28 mouse cellular contexts compared by ENCODE assay signal in the genomic region with DNA sequence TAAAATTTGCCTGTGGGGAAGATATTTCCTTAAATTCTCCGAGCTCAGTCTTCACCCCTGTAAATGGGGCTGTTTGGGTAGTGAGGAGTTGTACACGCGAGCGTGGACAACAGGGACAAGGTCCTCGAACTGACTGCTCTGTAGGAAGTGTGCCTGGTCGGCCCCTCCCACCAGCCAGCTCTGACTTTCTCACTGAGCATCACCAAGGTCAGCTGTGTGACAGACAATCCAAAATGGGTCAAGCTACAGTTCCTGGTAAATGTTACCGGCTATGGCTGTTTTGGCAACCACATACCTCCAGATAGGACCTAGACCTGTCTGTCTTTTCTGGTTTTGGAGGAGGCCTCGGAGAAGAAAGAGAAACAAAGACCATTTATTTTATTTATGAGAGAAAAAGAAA. TPM values are rescaled to one million over a fixed set of nuclear protein-coding genes. Genes with fewer than 3 reads are reported as not detected.
A peak's percentile ranks its signal among the peaks of the same experiment; 100 is the strongest.
DNase-seq lines count a peak whose midpoint lies in the region; ATAC-seq and TF ChIP-seq lines count a peak whose summit lies in the region.
"Had no signal": no experiment of that assay in that cellular context is flagged by ENCODE, and none has a peak within 500 bp of the region (broad histone marks: within the 10 kb centered on the region; RNA-seq: fewer than 3 reads in every experiment).

No protein-coding gene starts in this region.

- peaks cover 20% of the 10 kb centered on the region for H3K4me1 ChIP-seq in kidney, adult 2 months (ENCODE audit: control insufficient read depth, insufficient read depth, low read length)
- no peaks in the 10 kb centered on the region for H3K4me1 ChIP-seq in intestine, postnatal 0 days (replicated peaks; ENCODE audit: control insufficient read depth, insufficient read depth, low read length)
- H3K4me1 ChIP-seq: forebrain, embryonic 13.5 days had no signal

- H3K27me3 ChIP-seq in kidney, adult 2 months (replicated peaks; ENCODE audit: control insufficient read depth, insufficient read depth, low read length) = no peaks in the 10 kb centered on the region
- H3K27me3 ChIP-seq in intestine, postnatal 0 days (replicated peaks; ENCODE audit: control insufficient read depth, insufficient read depth, low read length) = no peaks in the 10 kb centered on the region
- H3K27me3 ChIP-seq: CH12.LX, Patski had no signal

- no peak overlapping the region for H3K27ac ChIP-seq in kidney, adult 2 months (ENCODE audit: insufficient read depth, low read depth, low read length)
- no peak overlapping the region for H3K27ac ChIP-seq in intestine, postnatal 0 days (ENCODE audit: low read depth, low read length)
- H3K27ac ChIP-seq: forebrain, embryonic 10.5 days; forebrain, embryonic 13.5 days had no signal

- H3K4me2 ChIP-seq in intestine, postnatal 0 days (replicated peaks; ENCODE audit: low read depth) = no peak overlapping the region
- H3K4me2 ChIP-seq: forebrain, embryonic 13.5 days; heart, embryonic 11.5 days had no signal

- no peak for TF ChIP-seq POLR2A in kidney, adult 2 months (IDR thresholded peaks at IDR 0.05; ENCODE audit: low read depth, low read length)

- no peak overlapping the region for H3K9ac ChIP-seq in intestine, postnatal 0 days (ENCODE audit: low read depth, low read length)
- H3K9ac ChIP-seq: forebrain, embryonic 13.5 days had no signal

- no peak overlapping the region for H3K4me3 ChIP-seq in kidney, adult 2 months (ENCODE audit: insufficient read depth, low read depth, low read length)
- no peak overlapping the region for H3K4me3 ChIP-seq in intestine, postnatal 0 days (ENCODE audit: low read depth, low read length)
- H3K4me3 ChIP-seq: forebrain, embryonic 10.5 days; forebrain, embryonic 13.5 days; hindbrain, embryonic 10.5 days had no signal

- ATAC-seq in intestine, postnatal 0 days = no peak
- ATAC-seq: forebrain, embryonic 13.5 days; forebrain, embryonic 16.5 days; hindbrain, postnatal 0 days; inflammation-experienced regulatory T-cells, adult 6 months; intestine, embryonic 16.5 days; Patski had no signal

- intact Hi-C loops in heart, postnatal 14 days (cut with DNase I) = no loop called here

- H3K36me3 ChIP-seq in kidney, adult 2 months (ENCODE audit: control insufficient read depth, insufficient read depth, low read length) = no peaks in the 10 kb centered on the region; the same call in 1 of the 2 replicates
- H3K36me3 ChIP-seq in intestine, postnatal 0 days (ENCODE audit: control insufficient read depth, insufficient read depth) = no peaks in the 10 kb centered on the region
- H3K36me3 ChIP-seq: forebrain, embryonic 10.5 days; G1E; hindbrain, embryonic 10.5 days had no signal

- 75% methylated on average over 8 of the region's 8 CpGs for WGBS in kidney, adult 2 months
- WGBS in intestine, postnatal 0 days = 89% methylated on average over 8 of the region's 8 CpGs

- peak; percentile 58 for DNase-seq in adrenal gland, adult 2 months
- no peak for DNase-seq in adrenal gland, postnatal 10 days
- DNase-seq in heart, adult 11 months = peak; percentile 74
- no peak for DNase-seq in heart, postnatal 14 days
- DNase-seq in kidney, adult 2 months = peak; percentile 43
- no peak for DNase-seq in kidney, postnatal 36 days
- DNase-seq: B cell, adult 2 months; cerebellum, adult 18-20 months; cerebellum, adult 9-10 months; cerebellum, postnatal 14 days; gastrocnemius, postnatal 10 days; gastrocnemius, postnatal 36 days; heart, postnatal 36 days; kidney, adult 8-10 months had no signal

- H3K9me3 ChIP-seq in intestine, postnatal 0 days (ENCODE audit: control insufficient read depth) = no peaks in the 10 kb centered on the region
- H3K9me3 ChIP-seq: forebrain, embryonic 13.5 days had no signal

- no peak for TF ChIP-seq CTCF in kidney, adult 2 months (conservative IDR thresholded peaks at IDR 0.05; ENCODE audit: insufficient read depth, insufficient read length, low read depth, low read length)
- TF ChIP-seq CTCF in intestine, postnatal 0 days (IDR thresholded peaks at IDR 0.05; ENCODE audit: low read depth) = no peak

RNA-seq across cellular contexts. Expression of a gene that starts 6.0 kb away (rescaled TPM):
- 10 to 100 TPM; 10.2 to 22.0 TPM for total RNA-seq in adrenal gland, adult 2 months (2021)
- polyA plus RNA-seq in adrenal gland, adult 2 months (2012; rRNA removed) = 15.2 and 25.1 TPM in 2 replicates
- 10 to 100 TPM; 23.0 to 36.0 TPM for total RNA-seq in adrenal gland, postnatal 10 days (2021)
- total RNA-seq in heart, postnatal 14 days (2021) = 1 to 10 TPM in 1 of 2 experiments, under 1 TPM in 1; 0.54 to 1.3 TPM
- 39.9 and 46.7 TPM in 2 replicates for polyA plus RNA-seq in kidney, adult 2 months (2012; rRNA removed)
- 0.08 and 0.12 TPM in 2 replicates for polyA plus RNA-seq in intestine, postnatal 0 days (2015; fragmentation: Nextera tagmentation; extraction: Ambion mirVana)
- total RNA-seq: CH12.LX; granulocyte monocyte progenitor cell, adult 5-6 weeks had no signal
- polyA plus RNA-seq: G1E; heart, embryonic 14.5 days had no signal

Comparison
In these comparisons a context has a peak if more than half of its experiments do, and no peak if none do; other contexts are left out.
1. DNase-seq: peak in adrenal gland, adult 2 months (single experiment), heart, adult 11 months (single experiment) and kidney, adult 2 months (single experiment); none in adrenal gland, postnatal 10 days (single experiment), heart, postnatal 14 days (0 of 2) and kidney, postnatal 36 days (0 of 2).
2. RNA of a gene that starts 6.0 kb away (total RNA-seq): 23.0 to 36.0 TPM in adrenal gland, postnatal 10 days and 10.2 to 22.0 TPM in adrenal gland, adult 2 months; 0.54 to 1.3 TPM in heart, postnatal 14 days; every median in the first group is over 4 times any median in the second.